Mouse (Mus musculus) lung, adult 2 months (tissue): Measurements from ENCODE around the gene Prr14. TPM values are rescaled to one million over a fixed set of nuclear protein-coding genes. Genes with fewer than 3 reads are reported as not detected.

Experiments used
- DNase-seq: peaks from one replicate; pipeline ENCODE4 v3.0.0; 2022
- H3K4me1 ChIP-seq: fragments of 200-500 bp; 2 replicates; pipeline ENCODE4 v1.6.1; 2011; ENCODE audit warnings: low read length; ENCODE audit not compliant: control insufficient read depth, insufficient read depth
- H3K4me3 ChIP-seq: fragments of 200-500 bp; replicated peaks from 2 replicates; pipeline ENCODE3; 2011; ENCODE audit warnings: low read depth, mild to moderate bottlenecking, control low read depth, low read length; ENCODE audit errors: extremely low read depth
- CTCF ChIP-seq: fragments of 200-500 bp; IDR thresholded peaks from 2 replicates; pipeline ENCODE4 v1.5.1; 2011; ENCODE audit warnings: mild to moderate bottlenecking, low read length, control low read depth; ENCODE audit not compliant: insufficient read depth
- POLR2A ChIP-seq: fragments of 200-500 bp; IDR thresholded peaks from 2 replicates; pipeline ENCODE4 v1.6.1; 2011; ENCODE audit warnings: low read depth, mild to moderate bottlenecking, control low read depth, low read length, borderline replicate concordance; ENCODE audit errors: extremely low read depth
- WGBS: fragments of 180-500 bp; shearing (Covaris S2); methylation state at CpG from one replicate; pipeline ENCODE4 v1.1.7; 2018; 5-methylcytosine and 5-hydroxymethylcytosine counted together
- polyA plus RNA-seq: library from polyadenylated mRNA; depleted of rRNA; stranded (reverse); fragments of >200 nt; gene quantifications from 2 replicates; pipeline ENCODE4 v1.2.3, GENCODE M21; 2012; rRNA removed

Gene Prr14
- polyA plus RNA-seq, 1 experiment: 89.0 TPM

DNA sequence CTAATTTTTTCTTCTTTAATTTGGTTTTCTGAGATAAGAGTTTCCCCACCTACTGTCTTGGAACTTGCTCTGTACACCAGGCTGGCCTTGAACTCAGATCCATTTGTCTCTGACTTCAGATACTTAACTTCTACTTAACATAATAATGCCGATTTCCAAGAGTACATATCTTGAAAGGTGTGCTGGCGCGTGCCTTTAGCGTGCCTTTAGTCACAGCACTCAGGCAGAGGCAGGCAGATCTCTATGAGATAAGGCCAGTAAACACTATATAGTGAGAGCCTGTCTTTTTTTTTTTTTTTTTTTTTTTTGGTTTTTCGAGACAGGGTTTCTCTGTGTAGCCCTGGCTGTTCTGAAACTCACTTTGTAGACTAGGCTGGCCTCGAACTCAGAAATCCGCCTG lies 56.9 kb downstream of the Prr14 start:
- peaks cover 10% of the 10 kb centered on the region for H3K4me1 ChIP-seq
- DNase-seq: no peak
- WGBS: 92% methylated on average over 6 of the region's 7 CpGs
- no peak for TF ChIP-seq POLR2A
- no peak for TF ChIP-seq CTCF
- no peak overlapping the region for H3K4me3 ChIP-seq

- DNase-seq: no peak
- Histone ChIP-seq H3K4me1 (no peaks in the 10 kb centered on the region; the same call in 1 of the 2 replicates), H3K4me3 (no peak within 1 kb of the TSS)
- TF ChIP-seq POLR2A: no peak
- no peak for TF ChIP-seq CTCF
- 85% methylated on average over 3 of the region's 3 CpGs for WGBS
Observed at GRCm38 (mm10) chr7:127519284-127519683, 59.9 kb downstream of the Prr14 start, which contains the start of gene Gm42715. Gm42715 (plus strand) TSS chr7:127519584.

Other genes starting within 250 kb of the Prr14 start
- 8.9 and 11.6 TPM in 2 replicates for gene Zfp553, start 226.6 kb upstream of the Prr14 start, polyA plus RNA-seq
- 26.5 and 28.5 TPM in 2 replicates for gene Sept1, start 226.5 kb upstream of the Prr14 start, polyA plus RNA-seq
- gene Zfp771, start 215.3 kb upstream of the Prr14 start, polyA plus RNA-seq: 57.4 and 82.8 TPM in 2 replicates
- 17.6 and 17.9 TPM in 2 replicates for gene Dctpp1, start 198.9 kb upstream of the Prr14 start, polyA plus RNA-seq
- 15.4 and 16.2 TPM in 2 replicates for gene Sephs2, start 185.6 kb upstream of the Prr14 start, polyA plus RNA-seq
- gene Itgal, start 163.4 kb upstream of the Prr14 start, polyA plus RNA-seq: 28.2 and 36.9 TPM in 2 replicates
- 31.7 and 35.5 TPM in 2 replicates for gene Zfp768, start 114.0 kb upstream of the Prr14 start, polyA plus RNA-seq
- 10.9 TPM in 2 replicates for gene Zfp747, start 83.6 kb upstream of the Prr14 start, polyA plus RNA-seq
- gene 9130019O22Rik, start 72.4 kb upstream of the Prr14 start, polyA plus RNA-seq: 4.1 and 5.1 TPM in 2 replicates
- gene E430018J23Rik, start 66.0 kb upstream of the Prr14 start, polyA plus RNA-seq: 7.6 TPM in 2 replicates
- 7.5 and 8.5 TPM in 2 replicates for gene Zfp764, start 52.8 kb upstream of the Prr14 start, polyA plus RNA-seq
- gene Zfp688, start 37.5 kb upstream of the Prr14 start, polyA plus RNA-seq: 22.6 and 23.0 TPM in 2 replicates
- 4.9 and 5.6 TPM in 2 replicates for gene Zfp689, start 10.5 kb upstream of the Prr14 start, polyA plus RNA-seq
- 32.0 and 42.2 TPM in 2 replicates for gene Fbrs, start 19.6 kb downstream of the Prr14 start, polyA plus RNA-seq
- gene Srcap, start 52.4 kb downstream of the Prr14 start, polyA plus RNA-seq: 27.0 and 32.8 TPM in 2 replicates
- gene Gm42715, start 60.0 kb downstream of the Prr14 start, polyA plus RNA-seq: 8.1 and 10.0 TPM in 2 replicates
- gene Tmem265, start 101.8 kb downstream of the Prr14 start, polyA plus RNA-seq: 1.7 and 4.2 TPM in 2 replicates
- 54.9 and 70.9 TPM in 2 replicates for gene Phkg2, start 113.7 kb downstream of the Prr14 start, polyA plus RNA-seq
- 14.0 and 16.5 TPM in 2 replicates for gene Ccdc189, start 129.0 kb downstream of the Prr14 start, polyA plus RNA-seq
- 26.1 and 32.8 TPM in 2 replicates for gene Rnf40, start 129.2 kb downstream of the Prr14 start, polyA plus RNA-seq
- 13.9 and 15.4 TPM in 2 replicates for gene Zfp629, start 156.2 kb downstream of the Prr14 start, polyA plus RNA-seq
- 22.0 and 26.8 TPM in 2 replicates for gene Bcl7c, start 249.3 kb downstream of the Prr14 start, polyA plus RNA-seq